Mouse (Mus musculus): ENCODE results near the gene Enah.

Enah gene

DNA sequence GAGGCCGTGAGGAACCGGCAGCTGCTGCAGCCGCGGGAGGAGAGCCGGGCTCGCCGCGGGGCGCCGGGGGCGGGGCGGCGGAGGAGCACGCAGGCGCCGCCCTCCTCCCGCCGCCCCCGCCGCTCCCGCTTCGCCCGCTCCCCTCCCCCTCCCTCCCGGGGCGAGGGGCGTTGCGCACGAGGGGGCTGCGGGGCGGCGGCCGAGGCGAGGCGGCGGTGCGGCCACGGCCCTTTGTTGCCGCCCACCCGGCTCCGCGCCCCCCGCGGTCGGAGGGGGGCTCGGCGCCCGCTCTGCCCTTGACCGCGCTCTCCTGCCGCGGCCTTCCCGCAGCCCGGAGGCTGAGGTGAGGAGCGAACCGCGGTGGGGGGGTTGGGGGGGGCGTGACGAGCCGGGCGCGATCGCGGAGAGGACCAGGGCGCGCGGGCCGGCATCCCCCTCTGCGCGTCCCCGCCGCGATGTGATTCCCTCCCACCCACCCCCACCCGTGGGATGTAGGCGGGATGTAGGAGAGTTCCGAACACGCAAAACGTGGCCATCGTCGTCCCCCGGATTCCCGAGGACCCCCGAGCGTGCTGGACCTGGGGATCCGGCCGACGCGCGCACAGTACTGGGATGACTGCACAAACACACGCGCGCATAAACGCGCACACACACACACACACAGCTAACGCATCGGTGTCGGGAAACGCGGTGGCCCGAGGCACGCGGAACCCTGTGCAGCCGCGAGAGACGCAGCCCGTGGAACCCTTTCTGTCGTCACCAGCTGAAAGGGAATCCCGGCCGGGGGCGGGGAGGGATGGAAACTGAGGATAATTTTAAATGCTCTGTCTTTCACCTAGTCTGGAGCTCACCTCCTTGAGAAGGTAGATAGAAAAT, at the start of gene Enah:
Gene Enah, minus strand, starts transcription at position 65 of the 876 bp plus-strand sequence.
- DNase-seq (ENCODE audit: low read depth, low spot score): peak; percentile 80

DNA sequence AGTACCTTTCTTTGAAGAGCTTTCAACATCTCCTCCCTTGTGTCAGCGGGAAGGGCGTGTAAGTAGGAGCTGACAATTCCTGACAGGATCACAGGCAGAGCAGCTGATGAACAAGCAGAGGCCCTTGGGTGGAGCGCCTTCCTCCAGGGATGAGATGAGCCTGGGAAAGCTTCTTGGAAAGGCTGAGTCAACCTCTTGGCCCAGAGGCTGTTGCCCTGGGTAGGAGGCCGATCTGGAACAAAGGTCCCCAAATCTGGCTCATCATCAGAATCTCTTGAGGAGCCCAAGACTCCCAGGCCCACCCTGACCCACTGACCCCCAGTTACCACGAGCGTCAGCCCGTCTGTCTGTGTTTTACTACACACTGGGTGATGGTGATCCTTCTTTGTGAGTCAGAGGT, 48.3 kb upstream of the Enah start:
- no peak for DNase-seq (ENCODE audit: low read depth, low spot score)

DNA sequence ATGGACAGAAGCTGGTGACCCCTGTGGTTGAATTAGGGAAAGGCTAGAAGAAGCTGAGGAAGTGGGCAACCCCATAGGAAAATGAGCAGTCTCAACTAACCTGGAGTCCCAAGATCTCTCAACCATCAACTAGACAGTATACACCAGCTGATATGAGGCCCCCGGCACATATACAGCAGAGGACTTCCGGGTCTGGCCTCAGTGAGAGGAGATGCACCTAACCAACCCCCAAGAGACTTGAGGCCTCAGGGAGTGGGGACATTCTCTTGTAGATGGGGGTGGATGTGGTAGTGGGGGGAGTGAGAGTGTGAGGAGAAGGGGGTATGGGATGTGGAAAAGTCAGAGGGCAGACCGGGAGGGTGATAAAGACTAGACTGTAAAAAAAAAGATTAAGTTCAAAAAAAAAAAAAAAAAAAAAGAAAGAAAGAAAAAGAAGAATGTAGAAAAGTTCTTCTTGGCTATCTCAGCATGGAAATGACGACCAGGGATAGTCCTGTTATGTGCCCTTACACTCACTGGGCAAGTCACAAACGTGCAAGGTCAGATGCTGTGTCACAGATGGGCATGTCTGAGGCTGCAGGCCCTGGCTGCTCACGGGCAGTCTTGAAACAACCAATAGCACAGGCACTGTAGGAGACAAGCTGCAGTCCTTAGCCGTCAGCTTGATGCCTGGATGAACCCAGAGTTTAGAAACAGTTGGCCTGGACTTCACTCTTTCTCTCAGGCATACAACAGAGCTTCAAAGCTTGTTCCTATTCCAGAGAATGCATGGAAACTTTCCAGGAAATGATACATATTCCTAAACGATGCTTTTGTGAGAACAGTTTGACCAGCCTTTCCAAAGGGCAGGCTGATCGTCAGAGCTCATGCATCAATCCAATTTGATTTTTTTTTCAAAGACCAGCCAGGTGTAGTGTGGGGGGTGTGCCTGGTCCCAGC, 47.0 kb upstream of the Enah start:
- DNase-seq (ENCODE audit: low read depth, low spot score): no peak

DNA sequence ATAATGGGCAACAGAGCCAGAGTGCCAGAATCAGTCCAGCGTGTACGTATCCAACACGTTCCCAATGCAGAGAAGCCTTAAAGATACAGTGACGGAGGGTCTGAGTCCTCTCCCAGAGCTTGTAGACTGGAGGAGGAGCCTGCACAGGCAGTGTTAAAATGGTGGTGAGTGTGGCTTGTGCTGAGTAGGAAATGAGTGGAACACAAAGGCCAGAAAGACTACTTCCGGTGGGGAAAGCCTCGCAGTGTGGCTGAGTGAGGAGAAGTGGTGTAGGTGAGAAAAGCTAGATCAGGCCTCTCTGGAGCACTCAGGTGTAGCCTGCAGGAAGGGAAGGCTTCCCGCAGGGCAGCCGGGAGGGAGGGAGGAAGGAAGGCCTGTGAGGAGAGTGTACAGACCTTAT, 43.9 kb upstream of the Enah start:
- DNase-seq (ENCODE audit: low read depth, low spot score): no peak

DNA sequence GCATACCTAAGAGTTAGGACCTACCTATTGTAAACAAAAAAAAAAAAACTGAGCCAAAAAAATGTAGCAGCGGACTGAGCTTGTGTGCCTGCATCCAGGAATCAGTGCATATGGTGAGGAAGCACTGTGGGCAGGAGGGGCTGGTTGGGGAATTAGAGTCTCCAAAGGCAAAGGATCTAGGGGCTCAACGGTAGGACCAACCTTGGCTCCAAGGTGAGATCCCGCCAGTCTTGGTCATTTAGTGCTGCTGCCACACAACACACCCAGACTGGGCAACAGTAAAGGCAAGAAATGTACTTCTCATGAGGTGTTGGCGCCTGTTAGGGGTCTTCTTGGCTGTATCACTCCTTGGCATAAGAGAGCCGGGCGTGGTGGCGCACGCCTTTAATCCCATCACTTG, 43.0 kb upstream of the Enah start:
- DNase-seq (ENCODE audit: low read depth, low spot score): no peak

DNA sequence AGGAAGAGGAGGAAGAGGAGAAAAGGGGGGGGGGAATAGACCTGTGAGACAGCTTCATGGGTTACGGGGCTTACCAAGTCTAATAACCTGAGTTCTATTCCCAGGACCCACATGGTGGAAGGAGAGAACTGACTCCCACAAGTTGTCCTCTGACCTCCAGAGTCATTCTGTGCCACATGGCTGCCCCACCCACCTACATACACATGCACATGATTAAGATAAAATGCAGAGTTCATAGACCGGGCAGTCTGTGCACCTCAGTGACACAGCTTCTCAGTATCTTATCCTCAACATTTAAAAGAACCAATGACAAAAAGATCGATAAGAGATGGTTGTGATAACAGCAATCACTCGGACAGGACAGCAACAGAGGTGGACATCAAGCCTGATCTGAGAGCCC, 41.4 kb upstream of the Enah start:
- no peak for DNase-seq (ENCODE audit: low read depth, low spot score)

DNA sequence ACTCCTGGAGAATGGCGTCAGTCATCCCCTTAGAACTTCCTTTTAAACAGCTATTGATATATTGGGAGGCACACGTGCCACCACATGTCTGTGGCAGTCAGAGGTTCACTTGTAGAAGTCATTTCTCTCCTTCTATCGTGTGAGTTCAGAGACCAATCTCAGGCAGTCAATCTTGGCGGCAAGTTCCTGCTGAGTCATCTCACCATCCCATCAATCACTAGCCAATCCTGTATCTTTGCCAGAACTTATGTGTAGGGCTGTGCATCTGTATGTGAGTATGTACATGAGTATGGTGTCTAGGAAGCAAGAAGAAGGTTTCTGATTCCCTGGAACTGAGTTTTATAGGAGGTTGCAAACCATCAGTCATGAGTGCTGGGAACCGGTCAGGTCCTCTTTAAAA, 40.0 kb upstream of the Enah start:
- no peak for DNase-seq (ENCODE audit: low read depth, low spot score)

DNA sequence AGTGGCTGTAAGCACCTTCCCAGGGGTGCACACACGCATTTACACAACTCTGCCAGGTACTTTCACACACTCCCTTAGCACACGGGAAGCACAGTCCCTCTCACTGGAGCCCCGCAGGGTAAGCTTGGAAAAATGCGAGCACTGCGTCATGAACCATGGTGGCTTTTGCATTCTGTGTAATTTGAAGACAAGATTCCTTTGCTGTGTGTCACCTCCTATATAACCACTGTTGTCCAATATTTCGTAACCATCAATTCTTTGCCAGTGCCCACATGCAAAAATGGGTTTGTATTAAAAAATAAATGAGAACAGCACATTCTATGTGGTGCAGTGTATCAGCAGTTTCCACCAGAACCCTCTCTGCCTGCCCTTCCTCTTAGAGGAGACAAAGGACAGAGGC, 38.2 kb upstream of the Enah start:
- DNase-seq (ENCODE audit: low read depth, low spot score): no peak

DNA sequence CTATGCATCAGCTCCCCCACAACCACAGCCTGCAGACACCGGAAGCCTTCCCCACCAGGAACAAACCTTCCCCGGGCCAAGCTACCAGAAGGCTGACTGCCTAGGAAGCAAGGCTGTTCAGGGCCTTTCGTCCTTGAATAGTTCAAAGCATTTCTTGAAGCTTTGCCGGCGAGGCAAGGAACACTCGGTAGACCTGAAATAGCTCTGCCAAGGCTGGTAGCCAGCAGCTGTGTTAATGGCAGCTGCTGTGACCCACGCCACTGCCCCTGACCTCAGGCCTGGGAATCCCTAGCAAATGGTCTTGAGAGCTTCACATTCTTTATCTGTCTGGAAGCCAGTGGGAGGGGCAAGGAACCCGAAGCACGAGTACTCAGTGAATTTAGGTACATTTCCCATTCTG, 35.3 kb upstream of the Enah start:
- DNase-seq (ENCODE audit: low read depth, low spot score): peak; percentile 53

DNA sequence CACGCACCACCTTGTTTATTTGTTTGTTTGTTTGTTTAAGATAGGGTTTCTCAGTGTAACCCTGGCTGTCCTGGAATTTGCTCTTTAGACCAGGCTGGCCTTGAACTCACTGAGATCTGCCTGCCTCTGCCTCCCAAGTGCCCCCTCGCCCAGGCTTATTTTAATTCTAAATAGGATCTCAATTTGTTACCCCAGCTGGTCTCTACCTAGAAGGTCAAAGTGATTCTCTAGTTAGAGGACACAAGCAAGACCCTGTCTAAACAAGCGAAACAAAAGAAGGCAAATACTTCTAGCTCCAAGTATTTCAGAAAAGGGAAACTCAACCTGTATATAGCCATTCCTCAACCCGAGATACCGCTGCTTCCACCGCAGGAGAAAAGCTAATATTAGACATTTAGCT, 34.9 kb upstream of the Enah start:
- DNase-seq (ENCODE audit: low read depth, low spot score): no peak

DNA sequence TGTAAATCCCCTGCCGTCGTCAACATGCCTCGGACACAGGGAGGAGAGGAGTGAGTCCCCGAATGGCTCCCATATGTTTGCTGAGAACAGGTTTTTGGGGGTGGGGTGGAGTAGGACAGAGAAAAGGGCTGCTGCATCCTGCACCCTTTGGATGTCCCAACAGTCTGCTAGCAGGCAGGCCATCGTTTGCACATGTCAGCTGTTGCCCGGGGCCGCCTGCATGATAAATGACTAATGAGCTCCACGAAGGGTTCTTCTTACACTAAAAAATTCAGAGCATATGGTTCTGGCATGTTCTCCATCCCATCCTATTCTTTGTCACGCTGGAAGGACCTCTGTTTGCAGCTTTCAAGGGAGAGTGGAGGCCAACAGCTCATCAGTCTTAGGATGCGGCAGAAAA, 33.2 kb upstream of the Enah start:
- DNase-seq (ENCODE audit: low read depth, low spot score): peak; percentile 71

DNA sequence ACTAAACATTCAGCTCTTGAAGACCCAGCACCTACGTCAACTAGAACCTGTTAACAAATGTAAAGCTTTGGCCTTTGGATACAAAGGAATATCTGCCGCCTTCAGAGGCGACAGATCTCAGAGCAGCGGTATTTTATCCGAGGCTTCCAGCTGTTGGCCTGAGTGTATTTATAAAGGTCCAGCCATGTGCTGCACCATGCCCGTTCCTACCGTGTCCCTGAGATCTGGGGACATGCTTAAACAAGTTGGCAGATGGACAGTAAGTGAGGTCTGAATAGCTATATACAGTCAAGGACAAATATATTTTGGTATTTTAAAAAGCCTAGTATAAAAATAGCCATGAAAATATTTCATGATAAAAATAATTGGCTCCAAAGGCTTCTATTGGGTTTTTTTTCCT, 32.6 kb upstream of the Enah start:
- no peak for DNase-seq (ENCODE audit: low read depth, low spot score)

DNA sequence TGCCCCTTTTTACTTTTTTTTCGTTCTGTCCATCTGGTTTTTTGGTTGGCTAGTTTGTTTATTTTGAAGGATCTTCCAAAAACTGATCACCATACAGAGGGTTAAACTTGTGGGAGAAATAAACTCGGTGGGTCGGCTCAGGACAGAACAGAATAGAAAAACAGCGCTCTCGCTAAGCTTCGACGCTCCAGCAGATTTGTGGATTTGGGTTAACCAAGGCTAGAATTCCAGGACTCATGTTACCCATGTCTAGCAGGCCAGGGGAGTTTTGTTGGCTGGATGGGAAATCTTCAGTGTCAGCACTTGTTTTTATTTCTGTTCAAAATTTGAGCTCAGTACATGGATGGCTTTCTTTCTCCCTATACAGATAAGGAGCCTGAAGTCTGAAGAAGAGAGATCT, 30.0 kb upstream of the Enah start:
- no peak for DNase-seq (ENCODE audit: low read depth, low spot score)

DNA sequence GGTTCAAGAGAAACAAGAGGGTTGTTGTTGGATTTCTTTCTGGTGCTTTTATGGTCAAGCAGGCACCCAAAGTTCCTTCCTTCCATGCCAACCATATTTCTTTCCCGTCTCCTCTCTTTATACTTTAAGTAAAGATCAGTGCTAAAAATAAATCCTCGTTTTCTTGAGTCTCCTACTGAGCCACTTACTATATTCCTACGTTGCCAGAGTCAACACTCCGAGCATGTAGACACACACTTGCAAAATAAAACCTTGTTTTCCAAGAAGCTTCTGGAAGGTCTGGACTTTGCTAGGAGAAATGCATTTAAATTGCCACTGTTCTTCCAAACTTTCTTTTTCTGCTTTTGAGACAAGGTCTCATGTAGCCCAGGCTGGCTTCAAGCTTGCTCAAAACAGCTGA, 28.3 kb upstream of the Enah start:
- no peak for DNase-seq (ENCODE audit: low read depth, low spot score)

DNA sequence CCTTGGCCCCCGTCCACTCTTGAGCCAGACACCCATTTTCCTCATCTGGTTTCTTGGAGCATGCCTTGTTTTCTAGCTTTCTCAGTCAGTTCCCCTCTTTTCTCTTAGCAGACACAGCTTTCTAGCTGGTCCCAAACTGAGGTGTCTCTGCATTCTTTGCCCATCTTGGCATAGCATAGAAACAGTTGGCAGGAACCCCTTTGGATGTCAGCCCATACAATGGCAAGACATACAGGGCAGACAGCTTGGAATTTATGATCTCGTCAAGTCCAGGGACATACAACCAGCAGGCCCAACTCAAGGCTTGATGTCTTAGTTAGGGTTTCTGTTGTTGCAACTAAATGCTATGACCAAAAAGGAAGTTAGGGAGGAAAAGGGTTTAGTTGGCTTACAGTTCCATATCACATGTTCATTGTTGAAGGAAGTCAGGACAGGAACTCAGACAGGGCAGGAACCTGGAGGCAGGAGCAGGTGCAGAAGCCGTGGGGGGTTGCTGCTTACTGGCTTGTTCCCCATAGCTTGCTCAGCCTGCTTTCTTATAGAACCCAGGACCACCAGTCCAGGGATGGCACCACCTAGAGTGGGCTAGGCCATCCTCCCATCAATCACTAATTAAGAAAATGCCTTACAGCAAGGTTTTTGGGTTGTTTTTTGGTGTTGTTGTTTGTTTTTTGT, 27.4 kb upstream of the Enah start:
- DNase-seq (ENCODE audit: low read depth, low spot score): no peak

DNA sequence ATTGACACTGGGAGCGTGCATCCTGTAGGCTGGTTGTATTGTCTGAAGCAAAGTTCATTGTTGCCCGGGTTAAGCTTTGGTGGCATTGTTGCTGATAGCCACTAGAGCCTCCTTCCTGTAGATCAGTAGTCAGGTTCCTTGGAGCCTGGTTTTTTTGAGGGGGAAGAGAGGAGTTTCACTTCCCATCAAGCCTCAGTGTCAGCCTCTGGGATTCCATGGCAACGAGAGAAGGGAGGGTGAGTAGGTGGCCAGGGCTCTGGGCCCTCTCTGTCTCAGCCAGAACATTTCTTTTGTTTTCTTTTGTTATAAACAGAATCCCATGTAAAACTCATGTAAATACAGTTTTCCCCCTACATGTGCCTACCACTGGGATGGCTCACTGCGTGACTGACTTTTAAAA, 25.4 kb upstream of the Enah start:
- DNase-seq (ENCODE audit: low read depth, low spot score): no peak

DNA sequence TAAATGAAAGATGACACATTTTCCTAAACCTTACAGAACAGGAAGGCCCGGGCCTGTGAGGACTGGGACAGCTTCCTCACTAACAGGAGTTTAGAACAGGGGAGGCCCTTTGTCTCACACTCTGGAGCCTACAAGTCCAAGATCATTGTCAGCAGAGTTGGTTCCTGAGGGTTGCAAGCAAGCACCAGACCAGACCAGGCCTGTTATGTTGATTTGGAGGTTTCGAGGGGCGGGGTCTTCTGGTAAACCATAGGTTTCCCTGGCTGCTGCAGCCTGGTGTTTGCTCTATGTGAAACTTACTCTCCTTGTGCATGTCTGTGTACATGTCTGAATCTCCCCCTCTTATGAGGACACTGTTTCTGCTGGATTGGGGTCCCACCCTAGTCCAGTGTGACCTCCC, 20.7 kb upstream of the Enah start:
- DNase-seq (ENCODE audit: low read depth, low spot score): no peak

DNA sequence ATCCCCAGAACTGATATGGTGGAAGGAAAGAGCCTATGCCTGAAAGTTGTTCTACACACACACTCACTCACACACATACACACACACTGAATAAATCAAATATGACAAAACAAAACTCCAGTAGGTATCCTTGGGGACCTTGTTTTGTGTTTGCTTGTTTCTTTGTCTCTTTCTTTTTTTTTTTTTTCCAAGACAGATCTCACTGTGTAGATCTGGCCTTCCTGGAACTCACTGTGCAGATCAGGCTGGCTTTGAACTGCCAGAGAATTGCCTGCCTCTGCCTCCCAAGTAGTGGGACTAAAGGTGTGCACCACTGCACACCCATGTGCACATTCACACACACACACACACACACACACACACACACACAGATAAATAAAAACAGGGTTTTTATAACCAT, 12.0 kb upstream of the Enah start:
- no peak for DNase-seq (ENCODE audit: low read depth, low spot score)

DNA sequence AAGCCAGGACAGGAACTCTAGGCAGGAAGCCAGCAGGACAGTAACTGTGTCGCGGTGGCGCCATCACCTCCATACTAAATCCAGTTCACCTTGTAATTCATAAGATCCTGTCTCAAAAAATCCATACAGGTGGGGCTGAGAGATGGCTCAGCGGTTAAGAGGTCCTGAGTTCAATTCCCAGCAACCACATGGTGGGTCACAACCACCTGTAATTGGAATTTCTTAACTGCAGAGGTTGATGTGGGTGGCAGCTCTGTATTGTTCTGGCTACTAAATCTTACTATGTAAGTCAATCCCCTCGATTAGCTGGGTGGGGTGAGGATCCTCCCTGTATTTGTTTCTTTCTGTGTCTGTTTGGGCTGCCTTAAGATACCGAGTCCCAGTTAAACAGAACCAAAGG, 11.3 kb upstream of the Enah start:
- DNase-seq (ENCODE audit: low read depth, low spot score): no peak

DNA sequence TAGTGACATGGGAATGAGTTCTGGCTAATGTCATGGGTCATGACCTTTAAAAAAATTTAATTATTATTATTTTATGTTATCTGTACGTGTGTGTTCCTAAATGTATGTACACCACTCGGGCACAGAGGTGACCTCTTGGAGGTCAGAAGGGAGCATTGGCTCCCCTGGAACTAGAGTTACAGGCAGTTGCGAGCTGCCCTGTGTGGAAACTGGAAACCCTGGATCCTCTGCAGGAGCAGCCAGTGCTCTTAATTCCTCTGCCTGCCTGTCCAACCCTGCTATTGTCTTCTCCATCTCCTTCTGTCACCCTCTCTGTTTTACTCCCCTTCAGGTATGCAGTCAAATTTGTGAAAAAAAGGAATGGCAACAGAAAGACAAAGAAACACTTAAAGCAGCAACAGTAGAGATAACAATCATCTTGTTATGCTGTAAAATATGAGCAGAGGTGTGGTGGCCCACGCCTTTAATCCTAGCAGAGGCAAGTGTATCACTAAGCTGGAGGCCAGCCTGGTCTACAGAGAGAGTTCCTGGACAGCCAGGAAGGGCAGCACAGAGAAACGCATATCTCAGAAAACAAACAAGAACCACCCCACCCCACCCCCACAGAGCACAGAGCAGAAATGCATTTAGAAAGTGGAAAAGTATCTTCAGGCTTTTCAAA, 10.3 kb upstream of the Enah start:
- no peak for DNase-seq (ENCODE audit: low read depth, low spot score)
